Mouse (Mus musculus) gastrocnemius, adult 8-10 months (tissue): Measurements from ENCODE around the gene Srebf2. TPM values are rescaled to one million over a fixed set of nuclear protein-coding genes. Genes with fewer than 3 reads are reported as not detected.
"Not testable (repeated sequence)": the region's sequence is repeated elsewhere in the genome, so short reads cannot be mapped to it uniquely, and the experiment has no call there.

ENCODE experiments used
- DNase-seq, 2 experiments: peaks; one replicate each; pipeline ENCODE4 v3.0.0; 2022; ENCODE audit warnings: low spot score in 2 of 2
- total RNA-seq, 4 experiments: library from RNA; stranded (reverse); gene quantifications; 2 replicates each; pipeline ENCODE4 v1.2.4; 2022

Srebf2 gene
- total RNA-seq, 4 experiments from 2014 or later, result 8.4 to 11.5 (median 9.7) TPM

- no peak for DNase-seq
Observed at GRCm38 (mm10) chr15:82223657-82224601, 76.9 kb downstream of the Srebf2 start, which contains the start of gene Tnfrsf13c. Gene Tnfrsf13c, minus strand, starts transcription at chr15:82224369.

GRCm38 (mm10) chr15:82224602-82225215 is 77.7 kb downstream of the Srebf2 start:
- no peak for DNase-seq

- no peak for DNase-seq
Observed at GRCm38 (mm10) chr15:82225769-82226168, 78.8 kb downstream of the Srebf2 start.

GRCm38 (mm10) chr15:82229542-82230045 is 82.6 kb downstream of the Srebf2 start:
- DNase-seq, result no peak

- DNase-seq, result no peak
Observed at GRCm38 (mm10) chr15:82230098-82230611, 83.2 kb downstream of the Srebf2 start.

GRCm38 (mm10) chr15:82231100-82231499 is 84.1 kb downstream of the Srebf2 start:
- no peak for DNase-seq

- peak in 1 of 2 experiments; percentile 30 for DNase-seq
Observed at GRCm38 (mm10) chr15:82231591-82232378, 84.8 kb downstream of the Srebf2 start.

GRCm38 (mm10) chr15:82232651-82233050 is 85.7 kb downstream of the Srebf2 start:
- DNase-seq, result no peak

- no peak for DNase-seq
Observed at GRCm38 (mm10) chr15:82235661-82236060, 88.7 kb downstream of the Srebf2 start.

GRCm38 (mm10) chr15:82236565-82236964 is 89.6 kb downstream of the Srebf2 start:
- peak; percentile 63 to 68 for DNase-seq

GRCm38 (mm10) chr15:82243311-82243710 is 96.3 kb downstream of the Srebf2 start:
- DNase-seq, result no peak

GRCm38 (mm10) chr15:82243742-82244114 is 96.7 kb downstream of the Srebf2 start:
- no peak for DNase-seq

GRCm38 (mm10) chr15:82244115-82244804 is 97.3 kb downstream of the Srebf2 start, which contains the start of gene Cenpm:
Gene Cenpm, minus strand, starts transcription at chr15:82244748.
- peak; percentile 80 to 84 for DNase-seq

- not testable (repeated sequence) for DNase-seq
Observed at GRCm38 (mm10) chr15:82244805-82245161, 97.8 kb downstream of the Srebf2 start.

GRCm38 (mm10) chr15:82247131-82247776 is 100.3 kb downstream of the Srebf2 start:
- no peak for DNase-seq

GRCm38 (mm10) chr15:82251579-82251978 is 104.6 kb downstream of the Srebf2 start:
- no peak for DNase-seq

GRCm38 (mm10) chr15:82252097-82252496 is 105.1 kb downstream of the Srebf2 start, which contains the start of gene 1500009C09Rik:
Gene 1500009C09Rik, plus strand, starts transcription at chr15:82252397.
- no peak for DNase-seq
